Mouse (Mus musculus): ENCODE measurements around the gene Crim1.

DNA sequence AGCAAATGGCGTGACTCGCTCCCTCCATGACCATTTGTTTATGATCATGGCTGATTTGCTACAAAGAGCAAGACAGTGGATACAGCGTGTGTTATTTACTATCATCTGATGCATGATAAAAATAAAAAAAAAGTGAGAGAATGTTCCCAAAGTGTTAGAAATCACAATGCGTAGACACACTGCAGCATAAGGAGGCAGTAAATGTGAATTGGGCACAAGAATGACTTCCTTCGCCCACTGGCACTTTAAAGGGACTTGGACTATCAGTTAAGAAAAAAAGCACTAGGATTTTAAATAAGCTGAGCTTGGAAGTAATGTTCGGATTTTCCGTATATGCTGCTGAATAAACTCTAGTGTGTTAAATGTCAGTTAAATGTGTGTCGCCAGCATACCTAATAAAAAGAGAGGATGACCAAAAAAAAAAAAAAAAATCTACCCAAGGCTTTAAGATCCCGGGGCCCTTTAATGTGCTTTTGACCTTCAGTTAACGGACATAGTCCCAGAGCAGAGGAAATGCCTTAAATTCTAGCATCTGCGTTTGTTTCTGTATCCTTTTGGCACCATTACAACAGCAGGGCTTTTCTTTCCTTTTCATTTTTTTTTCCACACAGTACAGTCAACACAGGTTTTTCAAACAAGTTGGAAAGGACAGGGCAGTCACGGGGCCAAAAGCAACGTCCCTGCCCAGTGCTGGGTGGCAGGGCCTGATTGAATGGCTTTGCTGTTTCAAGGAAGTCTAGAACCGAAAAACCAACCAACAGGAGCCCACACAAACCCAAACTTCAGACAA lies 50.3 kb downstream of the Crim1 start:
- TF ChIP-seq CTCF (IDR thresholded peaks at IDR 0.05; ENCODE audit: extremely low read depth, insufficient read length, insufficient replicate concordance, low read depth, low read length) (no peak), POLR2A (IDR thresholded peaks at IDR 0.05; ENCODE audit: low read depth, low read length) (no peak)

All from small intestine, adult 2 months (tissue).